ENCODE assay signal across 8 mouse cellular contexts in genomic region chr5:84417062-84417879, GRCm38 (mm10). TPM values are rescaled to one million over a fixed set of nuclear protein-coding genes. Genes with fewer than 3 reads are reported as not detected.
DNase-seq lines count a peak whose midpoint lies in the region; ATAC-seq and TF ChIP-seq lines count a peak whose summit lies in the region.

TSS of gene Epha5 (minus strand) at chr5:84417382.

- peak; percentile 95 for ATAC-seq in hindbrain, embryonic 16.5 days
- ATAC-seq in erythroid progenitor cell, adult 5-6 weeks (replicated peaks; ENCODE audit: low FRiP score, poor library complexity, severe bottlenecking), result no peak

- H3K4me1 ChIP-seq in hindbrain, embryonic 16.5 days (ENCODE audit: control insufficient read depth, insufficient read depth, low read depth, low read length), result peaks cover 5% of the 10 kb centered on the region; the same call in 1 of the 2 replicates

- peak within 1 kb of the TSS; percentile 72 for H3K9ac ChIP-seq in hindbrain, embryonic 16.5 days (ENCODE audit: low read depth, low read length)

- H3K9me3 ChIP-seq in hindbrain, embryonic 16.5 days (ENCODE audit: control insufficient read depth, low read length), result no peaks in the 10 kb centered on the region

- no peak; the same call in 1 of the 2 replicates for TF ChIP-seq CTCF in left cerebral cortex, adult 2 months (IDR thresholded peaks at IDR 0.05)

- intact Hi-C loops in left cerebral cortex, adult 2 months (cut with DNase I), result loop anchor here (2.0 to 10.0 kb wide), 5 partner anchors 104 to 930 kb away; no protein-coding TSS in a partner anchor

- H3K27me3 ChIP-seq in hindbrain, embryonic 16.5 days (replicated peaks; ENCODE audit: control insufficient read depth, insufficient read depth, low read length), result no peaks in the 10 kb centered on the region

- peak within 1 kb of the TSS; percentile 94 for H3K27ac ChIP-seq in hindbrain, embryonic 16.5 days (ENCODE audit: low read depth, low read length)
- H3K27ac ChIP-seq in left cerebral cortex, adult 2 months, result peak within 1 kb of the TSS; percentile 93

- under 1% methylated on average over 45 of the region's 67 CpGs for WGBS in hindbrain, embryonic 16.5 days

- H3K4me2 ChIP-seq in hindbrain, embryonic 16.5 days (ENCODE audit: low read length), result peak within 1 kb of the TSS; percentile 63

- DNase-seq in adrenal gland, adult (ENCODE audit: inconsistent age in 2 of 2, low spot score in 1 of 2), result peak; percentile 56 to 72
- peak; percentile 33 for DNase-seq in cerebellum, adult 8-10 months
- DNase-seq in forelimb bud, embryonic 11.5 days (ENCODE audit: low read depth, low spot score), result peak; percentile 73
- peak; percentile 87 to 90 for DNase-seq in left cerebral cortex, adult 2 months (ENCODE audit: extremely low spot score in 1 of 2, low spot score in 2 of 2)
- DNase-seq in lung, postnatal 36 days, result peak; percentile 10
- DNase-seq in retina, postnatal 7 days (ENCODE audit: low read depth, low spot score), result peak; percentile 77

- H3K36me3 ChIP-seq in hindbrain, embryonic 16.5 days (ENCODE audit: control insufficient read depth, insufficient read depth, low read length), result no peaks in the 10 kb centered on the region

- peak within 1 kb of the TSS; percentile 63 for H3K4me3 ChIP-seq in hindbrain, embryonic 16.5 days (ENCODE audit: low read length)
- H3K4me3 ChIP-seq in left cerebral cortex, adult 2 months, result peak within 1 kb of the TSS; percentile 86

RNA-seq across cellular contexts. Expression of gene Epha5, which starts in this region (rescaled TPM):
- polyA plus RNA-seq in hindbrain, embryonic 16.5 days (2015; fragmentation: Nextera tagmentation; extraction: Ambion mirVana), result 71.8 and 72.7 TPM in 2 replicates
- 100 to 1,000 TPM in 1 of 2 experiments, 10 to 100 TPM in 1; 100.0 to 103 TPM for total RNA-seq in left cerebral cortex, adult 2 months (2021)
- total RNA-seq in erythroid progenitor cell, adult 5-6 weeks (2015; ENCODE audit: low replicate concordance), result not detected in 2 replicates
- 0.13 TPM in 1 of 2 replicates, not detected in the other for total RNA-seq in erythroid progenitor cell, adult 5-6 weeks (2017; ENCODE audit: low replicate concordance)

Comparison
In these comparisons a context has a peak if more than half of its experiments do, and no peak if none do; other contexts are left out.
1. RNA of gene Epha5 (total RNA-seq): 100.0 to 103 TPM in left cerebral cortex, adult 2 months; 0.13 TPM in erythroid progenitor cell, adult 5-6 weeks; every median in the first group is over 10 times any median in the second.
2. DNase-seq: peak in every context shown above with its lines; median percentile 88 in left cerebral cortex, adult 2 months; 77 in retina, postnatal 7 days; 73 in forelimb bud, embryonic 11.5 days; 64 in adrenal gland, adult; 33 in cerebellum, adult 8-10 months; 10 in lung, postnatal 36 days.